Mouse (Mus musculus): ENCODE measurements around the gene Olfr1424. TPM values are rescaled to one million over a fixed set of nuclear protein-coding genes. Genes with fewer than 3 reads are reported as not detected.

Gene Olfr1424
- polyA plus RNA-seq, 1 experiment from 2014 or later, result not detected

Other genes with a start within 250 kb of the Olfr1424 start
- 5.8 and 7.0 TPM in 2 replicates for gene Stx3, start 243.3 kb downstream of the Olfr1424 start, polyA plus RNA-seq (2014; fragmentation: Nextera tagmentation; extraction: Ambion mirVana)
- gene Olfr1417, start 223.5 kb downstream of the Olfr1424 start, polyA plus RNA-seq (2014; fragmentation: Nextera tagmentation; extraction: Ambion mirVana), result 0.12 TPM in 1 of 2 replicates, not detected in the other
- gene Olfr1418, start 201.6 kb downstream of the Olfr1424 start, polyA plus RNA-seq (2014; fragmentation: Nextera tagmentation; extraction: Ambion mirVana), result not detected in 2 replicates
- gene Olfr1419, start 187.6 kb downstream of the Olfr1424 start, polyA plus RNA-seq (2014; fragmentation: Nextera tagmentation; extraction: Ambion mirVana), result not detected in 2 replicates
- 0.07 and 0.27 TPM in 2 replicates for gene Olfr1420, start 176.1 kb downstream of the Olfr1424 start, polyA plus RNA-seq (2014; fragmentation: Nextera tagmentation; extraction: Ambion mirVana)
- 19.0 and 21.2 TPM in 2 replicates for gene Patl1, start 150.3 kb downstream of the Olfr1424 start, polyA plus RNA-seq (2014; fragmentation: Nextera tagmentation; extraction: Ambion mirVana)
- 10.8 and 11.4 TPM in 2 replicates for gene Osbp, start 96.7 kb downstream of the Olfr1424 start, polyA plus RNA-seq (2014; fragmentation: Nextera tagmentation; extraction: Ambion mirVana)
- not detected in 2 replicates for gene Olfr1423, start 21.4 kb downstream of the Olfr1424 start, polyA plus RNA-seq (2014; fragmentation: Nextera tagmentation; extraction: Ambion mirVana)
- not detected in 2 replicates for gene Olfr1425, start 15.0 kb upstream of the Olfr1424 start, polyA plus RNA-seq (2014; fragmentation: Nextera tagmentation; extraction: Ambion mirVana)
- gene Olfr1426, start 29.3 kb upstream of the Olfr1424 start, polyA plus RNA-seq (2014; fragmentation: Nextera tagmentation; extraction: Ambion mirVana), result not detected in 2 replicates
- gene Olfr1427, start 40.7 kb upstream of the Olfr1424 start, polyA plus RNA-seq (2014; fragmentation: Nextera tagmentation; extraction: Ambion mirVana), result not detected in 2 replicates
- not detected in 2 replicates for gene Olfr1428, start 53.2 kb upstream of the Olfr1424 start, polyA plus RNA-seq (2014; fragmentation: Nextera tagmentation; extraction: Ambion mirVana)
- gene Olfr76, start 60.5 kb upstream of the Olfr1424 start, polyA plus RNA-seq (2014; fragmentation: Nextera tagmentation; extraction: Ambion mirVana), result not detected in 2 replicates
- gene Olfr1555-ps1, start 107.4 kb upstream of the Olfr1424 start, polyA plus RNA-seq (2014; fragmentation: Nextera tagmentation; extraction: Ambion mirVana), result not detected in 2 replicates
- not detected in 2 replicates for gene Olfr1431, start 138.0 kb upstream of the Olfr1424 start, polyA plus RNA-seq (2014; fragmentation: Nextera tagmentation; extraction: Ambion mirVana)
- not detected in 2 replicates for gene Olfr1432, start 169.9 kb upstream of the Olfr1424 start, polyA plus RNA-seq (2014; fragmentation: Nextera tagmentation; extraction: Ambion mirVana)
- gene Olfr262, start 179.0 kb upstream of the Olfr1424 start, polyA plus RNA-seq (2014; fragmentation: Nextera tagmentation; extraction: Ambion mirVana), result not detected in 2 replicates
- not detected in 2 replicates for gene Olfr235, start 198.3 kb upstream of the Olfr1424 start, polyA plus RNA-seq (2014; fragmentation: Nextera tagmentation; extraction: Ambion mirVana)
- gene Olfr1434, start 217.2 kb upstream of the Olfr1424 start, polyA plus RNA-seq (2014; fragmentation: Nextera tagmentation; extraction: Ambion mirVana), result not detected in 2 replicates
- not detected in 2 replicates for gene Olfr1436, start 236.4 kb upstream of the Olfr1424 start, polyA plus RNA-seq (2014; fragmentation: Nextera tagmentation; extraction: Ambion mirVana)

Measured in heart, embryonic 14.5 days (tissue).